In genomic region chr12:8334261-8334660, GRCm38 (mm10) we compare ENCODE assay signal across 14 mouse cellular contexts. TPM values are rescaled to one million over a fixed set of nuclear protein-coding genes. Genes with fewer than 3 reads are reported as not detected.
DNase-seq lines count a peak whose midpoint lies in the region; ATAC-seq lines count a peak whose summit lies in the region.
"Had no signal": no experiment of that assay in that cellular context is flagged by ENCODE, and none has a peak within 500 bp of the region (broad histone marks: within the 10 kb centered on the region; RNA-seq: fewer than 3 reads in every experiment).

No protein-coding gene starts in this region.

- H3K9ac ChIP-seq in kidney, embryonic 16.5 days (replicated peaks; ENCODE audit: low read length) = no peak overlapping the region
- no peak overlapping the region for H3K9ac ChIP-seq in forebrain, embryonic 11.5 days (ENCODE audit: low read length)
- H3K9ac ChIP-seq: embryonic facial prominence, embryonic 13.5 days; liver, embryonic 15.5 days had no signal

- no peak overlapping the region for H3K4me2 ChIP-seq in kidney, embryonic 16.5 days (replicated peaks; ENCODE audit: low read depth, low read length)
- no peak overlapping the region for H3K4me2 ChIP-seq in forebrain, embryonic 11.5 days (ENCODE audit: low read depth, low read length, severe bottlenecking)
- H3K4me2 ChIP-seq: embryonic facial prominence, embryonic 13.5 days; liver, embryonic 15.5 days had no signal

- peaks cover 18% of the 10 kb centered on the region for H3K4me1 ChIP-seq in kidney, embryonic 16.5 days (ENCODE audit: insufficient read depth, low read length)
- H3K4me1 ChIP-seq in forebrain, embryonic 11.5 days (replicated peaks; ENCODE audit: control insufficient read depth, insufficient read depth, low read length) = no peaks in the 10 kb centered on the region; the same call in 1 of the 2 replicates
- H3K4me1 ChIP-seq: embryonic facial prominence, embryonic 13.5 days; liver, embryonic 15.5 days had no signal

- WGBS in kidney, embryonic 16.5 days = 70% methylated on average over 4 of the region's 4 CpGs
- 85% methylated on average over 4 of the region's 4 CpGs for WGBS in forebrain, embryonic 11.5 days

- peak; percentile 54 for DNase-seq in kidney, adult 18-20 months
- DNase-seq in adrenal gland, postnatal 10 days = peak; percentile 77
- DNase-seq in gastrocnemius, adult 8-10 months (ENCODE audit: low spot score in 2 of 2) = peak; percentile 37 to 65
- peak; percentile 41 for DNase-seq in kidney, postnatal 14 days
- no peak for DNase-seq in forebrain, embryonic 11.5 days (ENCODE audit: low spot score)
- DNase-seq in thymus, postnatal 10 days (ENCODE audit: low spot score in 2 of 2) = no peak
- DNase-seq: cerebellum, adult 8-10 months; retina, postnatal 1 day had no signal

- ATAC-seq in kidney, embryonic 16.5 days (ENCODE audit: low FRiP score, low TSS enrichment) = no peak
- ATAC-seq in forebrain, embryonic 11.5 days (replicated peaks; ENCODE audit: low FRiP score) = no peak
- ATAC-seq: hindbrain, embryonic 16.5 days had no signal

- H3K27ac ChIP-seq in kidney, embryonic 16.5 days (ENCODE audit: low read length) = no peak overlapping the region
- no peak overlapping the region for H3K27ac ChIP-seq in forebrain, embryonic 11.5 days (ENCODE audit: low read depth, low read length)
- H3K27ac ChIP-seq: embryonic facial prominence, embryonic 13.5 days; liver, embryonic 15.5 days had no signal

- no peaks in the 10 kb centered on the region for H3K27me3 ChIP-seq in kidney, embryonic 16.5 days (ENCODE audit: insufficient read depth, low read length)
- no peaks in the 10 kb centered on the region for H3K27me3 ChIP-seq in forebrain, embryonic 11.5 days (ENCODE audit: control insufficient read depth, insufficient read depth, low read length)
- H3K27me3 ChIP-seq: CH12.LX; embryonic facial prominence, embryonic 13.5 days; liver, embryonic 15.5 days; megakaryocyte, embryonic 14.5 days had no signal

- H3K36me3 ChIP-seq in kidney, embryonic 16.5 days (ENCODE audit: insufficient read depth, low read length) = peaks cover 13% of the 10 kb centered on the region
- no peaks in the 10 kb centered on the region for H3K36me3 ChIP-seq in forebrain, embryonic 11.5 days (ENCODE audit: control insufficient read depth, insufficient read depth, low read length)

- no peaks in the 10 kb centered on the region for H3K9me3 ChIP-seq in kidney, embryonic 16.5 days (ENCODE audit: low read length)
- H3K9me3 ChIP-seq in forebrain, embryonic 11.5 days (ENCODE audit: control insufficient read depth, low read length) = no peaks in the 10 kb centered on the region
- H3K9me3 ChIP-seq: embryonic facial prominence, embryonic 13.5 days; liver, embryonic 15.5 days; megakaryocyte, embryonic 14.5 days had no signal

- H3K4me3 ChIP-seq in kidney, embryonic 16.5 days (ENCODE audit: low read length) = no peak overlapping the region
- no peak overlapping the region for H3K4me3 ChIP-seq in forebrain, embryonic 11.5 days (ENCODE audit: low read depth, low read length)
- H3K4me3 ChIP-seq: embryonic facial prominence, embryonic 13.5 days; liver, embryonic 15.5 days; megakaryocyte, embryonic 14.5 days had no signal

RNA-seq across cellular contexts. Expression of gene Hs1bp3, which starts 21.0 kb away (rescaled TPM):
- 20.0 and 20.8 TPM in 2 replicates for polyA plus RNA-seq in kidney, embryonic 16.5 days (2015; fragmentation: Nextera tagmentation; extraction: Ambion mirVana)
- 10 to 100 TPM; 11.0 to 16.9 TPM for total RNA-seq in adrenal gland, postnatal 10 days (2021)
- 1 to 10 TPM; 4.3 to 8.4 (median 5.4) TPM for total RNA-seq in gastrocnemius, adult 8-10 months (2022)
- 7.8 and 10.5 TPM in 2 replicates for polyA plus RNA-seq in forebrain, embryonic 11.5 days (2014; fragmentation: Nextera tagmentation; extraction: Ambion mirVana)

RNA-seq across cellular contexts. Expression of gene Gdf7, which starts 32.5 kb away (rescaled TPM):
- 1.0 and 1.1 TPM in 2 replicates for polyA plus RNA-seq in kidney, embryonic 16.5 days (2015; fragmentation: Nextera tagmentation; extraction: Ambion mirVana)
- total RNA-seq in adrenal gland, postnatal 10 days (2021) = under 1 TPM in 1 of 2 experiments, not detected in 1; 0.18 TPM
- total RNA-seq in gastrocnemius, adult 8-10 months (2022) = not detected
- 0.75 TPM in 1 of 2 replicates, not detected in the other for polyA plus RNA-seq in forebrain, embryonic 11.5 days (2014; fragmentation: Nextera tagmentation; extraction: Ambion mirVana)
- total RNA-seq: CH12.LX had no signal
- polyA plus RNA-seq: liver, embryonic 15.5 days had no signal

Comparison
In these comparisons a context has a peak if more than half of its experiments do, and no peak if none do; other contexts are left out.
1. DNase-seq: peak in kidney, adult 18-20 months (single experiment), adrenal gland, postnatal 10 days (single experiment), gastrocnemius, adult 8-10 months (2 of 2) and kidney, postnatal 14 days (single experiment); none in forebrain, embryonic 11.5 days (single experiment) and thymus, postnatal 10 days (0 of 2).